Mouse (Mus musculus) liver, embryonic 14.5 days (tissue): ENCODE results near the gene Hsd17b12. TPM values are rescaled to one million over a fixed set of nuclear protein-coding genes. Genes with fewer than 3 reads are reported as not detected.

ENCODE experiments used
- ATAC-seq: fragments of 200-750 bp; cut with Nextera tagmentation; 2 replicates; pipeline ENCODE4 v1.8.0; 2017; ENCODE audit warnings: moderate number of reproducible peaks, mild to moderate bottlenecking, moderate library complexity; ENCODE audit not compliant: insufficient read depth
- DNase-seq, 3 experiments: peaks; one replicate each; pipeline ENCODE4 v3.0.0-alpha.2; 2012 to 2013; ENCODE audit warnings: low read depth in 3 of 3, low spot score in 3 of 3
- H3K27ac ChIP-seq: fragments of 300-500 bp; sonication (generic); 2 replicates; pipeline ENCODE4 v1.5.1; 2014; ENCODE audit warnings: moderate library complexity, mild to moderate bottlenecking, control low read depth, inconsistent platforms
- H3K27me3 ChIP-seq: fragments of 300-500 bp; sonication (generic); 2 replicates; pipeline ENCODE4 v1.6.1; 2014; ENCODE audit warnings: mild to moderate bottlenecking, low read length, moderate library complexity; ENCODE audit not compliant: control insufficient read depth, insufficient read depth
- H3K36me3 ChIP-seq: fragments of 300-500 bp; sonication (generic); replicated peaks from 2 replicates; pipeline ENCODE4 v1.6.1; 2014; ENCODE audit warnings: low read depth; ENCODE audit not compliant: control insufficient read depth, insufficient read depth
- H3K4me1 ChIP-seq, 2 experiments: fragments of 200-500 bp in 1 of 2; fragments of 300-500 bp in 1 of 2; sonication (generic) in 1 of 2; replicated peaks; 2 replicates each; pipeline ENCODE4 v1.6.1; 2012 to 2014; ENCODE audit warnings: antibody characterized with exemption in 1 of 2, inconsistent platforms in 1 of 2, low read length in 1 of 2; ENCODE audit not compliant: control insufficient read depth in 2 of 2, insufficient read depth in 2 of 2
- H3K4me2 ChIP-seq: fragments of 300-500 bp; sonication (generic); 2 replicates; pipeline ENCODE4 v1.6.1; 2014; ENCODE audit warnings: low read depth, mild to moderate bottlenecking, control low read depth, moderate library complexity
- H3K4me3 ChIP-seq, 2 experiments: fragments of 200-500 bp in 1 of 2; fragments of 300-500 bp in 1 of 2; sonication (generic) in 1 of 2; 2 replicates each; pipeline ENCODE4 v1.5.1; 2012 to 2014; ENCODE audit warnings: low read depth in 2 of 2, low read length in 2 of 2, mild to moderate bottlenecking in 2 of 2, control low read depth in 1 of 2, inconsistent platforms in 1 of 2, moderate library complexity in 1 of 2; ENCODE audit not compliant: insufficient read depth in 1 of 2
- H3K9ac ChIP-seq: fragments of 300-500 bp; sonication (generic); replicated peaks from 2 replicates; pipeline ENCODE4 v1.6.1; 2014; ENCODE audit warnings: mild to moderate bottlenecking, control low read depth, moderate library complexity
- H3K9me3 ChIP-seq: fragments of 300-500 bp; sonication (generic); 2 replicates; pipeline ENCODE4 v1.6.1; 2016; ENCODE audit warnings: low read length, mixed read lengths; ENCODE audit not compliant: control insufficient read depth
- CTCF ChIP-seq: IDR thresholded peaks from 2 replicates; pipeline ENCODE4 v1.5.1; 2016; ENCODE audit warnings: antibody characterized with exemption, low read depth, control low read depth
- EP300 ChIP-seq: IDR thresholded peaks from 2 replicates; pipeline ENCODE4 v1.6.1; 2016; ENCODE audit warnings: antibody characterized with exemption, low read depth
- WGBS: fragments of 180-500 bp; shearing (Covaris S2); extraction: QIAGEN DNeasy Blood & Tissue Kit; methylation state at CpG from one replicate; pipeline ENCODE4 v1.1.7; 2014; ENCODE audit not compliant: insufficient replicate concordance; 5-methylcytosine and 5-hydroxymethylcytosine counted together
- polyA plus RNA-seq, 2 experiments: library from polyadenylated mRNA; depleted of rRNA in 1 of 2; stranded (reverse) in 1 of 2; unstranded in 1 of 2; fragments of >200 nt; fragmentation: Nextera tagmentation in 1 of 2; extraction: Ambion mirVana in 1 of 2; gene quantifications; 2 replicates each; pipeline versions ENCODE4 v1.2.1 to v1.2.3; 2012 to 2014

Gene Hsd17b12
- polyA plus RNA-seq, 2 experiments, result 31.7 to 61.9 TPM

DNA sequence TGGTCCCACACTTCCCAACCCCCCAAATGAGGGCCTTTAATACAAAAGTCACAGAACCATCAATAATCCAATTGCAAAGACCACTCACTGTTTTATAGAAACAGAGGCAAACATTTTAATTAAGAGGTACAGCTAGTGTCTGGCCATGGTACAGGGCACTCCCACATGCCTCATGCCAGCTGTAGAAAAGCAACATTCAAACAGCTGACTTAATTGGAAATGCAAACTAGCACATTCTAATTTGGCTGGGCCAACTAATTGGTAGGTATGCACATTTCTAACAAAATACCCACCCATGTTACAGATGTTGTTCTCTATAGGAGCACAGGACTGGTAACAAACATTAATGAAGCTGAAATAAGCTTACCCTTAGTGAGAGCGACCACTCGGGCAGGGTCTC, 54.0 kb downstream of the Hsd17b12 start:
- 76% methylated on average over 2 of the region's 2 CpGs for WGBS
- no peak for ATAC-seq
- Histone ChIP-seq H3K4me3 (no peak overlapping the region), H3K27me3 (no peaks in the 10 kb centered on the region), H3K4me2 (no peak overlapping the region), H3K9ac (no peak overlapping the region), H3K27ac (no peak overlapping the region), H3K36me3 (no peaks in the 10 kb centered on the region), H3K4me1 (no peaks in the 10 kb centered on the region), H3K9me3 (no peaks in the 10 kb centered on the region)
- DNase-seq, result no peak
- no peak for TF ChIP-seq EP300
- TF ChIP-seq CTCF, result no peak

GRCm38 (mm10) chr2:94089901-94090300, 67.9 kb downstream of the Hsd17b12 start:
- H3K4me3 ChIP-seq, result no peak overlapping the region
- no peaks in the 10 kb centered on the region for H3K27me3 ChIP-seq
- no peaks in the 10 kb centered on the region for H3K4me1 ChIP-seq
- H3K4me2 ChIP-seq, result no peak overlapping the region
- ATAC-seq (no peak), DNase-seq (no peak)
- no peak overlapping the region for H3K9ac ChIP-seq
- TF ChIP-seq CTCF, result no peak
- no peak for TF ChIP-seq EP300
- H3K36me3 ChIP-seq, result no peaks in the 10 kb centered on the region
- H3K9me3 ChIP-seq, result no peaks in the 10 kb centered on the region
- H3K27ac ChIP-seq, result no peak overlapping the region
- 82% methylated on average over 1 of the region's 1 CpGs for WGBS

DNA sequence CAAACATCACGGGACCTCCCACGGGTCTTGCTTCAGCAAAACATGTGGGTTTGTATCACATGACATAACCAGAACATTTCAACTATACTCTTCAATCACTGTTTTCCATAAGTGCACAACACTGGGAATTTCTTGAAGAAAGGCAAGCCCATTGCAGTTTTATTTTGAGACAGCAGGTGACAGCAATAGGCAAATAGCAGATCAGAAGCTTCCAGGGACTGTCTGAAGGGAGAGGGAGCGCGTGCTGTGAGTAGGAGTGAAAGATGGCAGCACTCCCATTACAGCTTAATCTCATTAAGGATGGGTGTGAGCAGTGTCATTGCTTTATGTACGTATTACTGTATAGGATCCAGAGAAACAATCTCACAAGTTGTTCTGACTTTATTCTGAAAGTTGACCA, 88.3 kb downstream of the Hsd17b12 start:
- Histone ChIP-seq H3K36me3 (no peaks in the 10 kb centered on the region; the same call in 1 of the 2 replicates), H3K4me1 (no peaks in the 10 kb centered on the region), H3K9ac (no peak overlapping the region), H3K9me3 (no peaks in the 10 kb centered on the region), H3K27ac (no peak overlapping the region), H3K4me3 (no peak overlapping the region), H3K4me2 (no peak overlapping the region), H3K27me3 (no peaks in the 10 kb centered on the region)
- WGBS, result 78% methylated on average over 5 of the region's 5 CpGs
- DNase-seq, result no peak
- ATAC-seq, result no peak
- TF ChIP-seq CTCF, result no peak
- TF ChIP-seq EP300, result no peak

- no peak for ATAC-seq
- Histone ChIP-seq H3K4me1 (no peaks in the 10 kb centered on the region), H3K9ac (no peak overlapping the region), H3K4me3 (no peak overlapping the region), H3K27ac (no peak overlapping the region), H3K4me2 (no peak overlapping the region), H3K27me3 (no peaks in the 10 kb centered on the region), H3K9me3 (no peaks in the 10 kb centered on the region), H3K36me3 (no peaks in the 10 kb centered on the region; the same call in 1 of the 2 replicates)
- DNase-seq, result no peak
- 74% methylated on average over 5 of the region's 5 CpGs for WGBS
- TF ChIP-seq EP300 (no peak), CTCF (no peak)
Measured at GRCm38 (mm10) chr2:94066540-94067135, 91.1 kb downstream of the Hsd17b12 start.

- TF ChIP-seq EP300 (no peak), CTCF (no peak)
- 0 out of 2 replicates have a peak, but pooled peaks have one; percentile 33 for ATAC-seq
Measured at GRCm38 (mm10) chr2:94066120-94066519, 91.6 kb downstream of the Hsd17b12 start.

More at GRCm38 (mm10) chr2:94066120-94066519, 91.6 kb downstream of the Hsd17b12 start:
- Histone ChIP-seq H3K4me1 (no peaks in the 10 kb centered on the region), H3K27ac (no peak overlapping the region), H3K4me2 (no peak overlapping the region), H3K9me3 (no peaks in the 10 kb centered on the region), H3K9ac (no peak overlapping the region), H3K4me3 (no peak overlapping the region), H3K27me3 (no peaks in the 10 kb centered on the region), H3K36me3 (no peaks in the 10 kb centered on the region; the same call in 1 of the 2 replicates)
- no peak for DNase-seq
- WGBS, result 61% methylated on average over 7 of the region's 7 CpGs
